Mouse (Mus musculus): ENCODE measurements around the gene Olfr735.

DNA sequence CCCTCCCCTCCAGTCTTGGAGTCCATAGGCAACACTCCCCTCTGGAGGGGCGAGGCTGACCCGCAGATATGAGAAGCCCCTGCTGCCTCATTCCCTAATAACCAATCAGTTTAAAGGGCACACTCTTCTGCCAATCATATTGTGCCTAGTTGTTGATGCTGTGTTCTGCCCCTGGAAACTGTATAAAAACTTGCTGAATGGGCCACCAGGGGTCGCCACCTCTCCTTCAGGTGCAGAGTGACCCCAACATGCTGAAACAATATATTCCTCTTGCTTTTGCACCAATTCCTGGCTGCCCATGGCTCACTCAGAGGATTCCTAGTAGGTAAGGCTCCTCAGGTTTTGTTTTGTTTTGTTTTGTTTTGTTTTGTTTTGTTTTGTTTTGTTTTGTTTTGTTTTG is 3.8 kb upstream of the Olfr735 start:
- peak; percentile 65 for TF ChIP-seq CTCF (IDR thresholded peaks at IDR 0.05; ENCODE audit: low read depth, low read length)
- no peak for TF ChIP-seq POLR2A (IDR thresholded peaks at IDR 0.05; ENCODE audit: insufficient read depth, low read length)
- TF ChIP-seq EP300 (IDR thresholded peaks at IDR 0.05; ENCODE audit: insufficient read depth, low read depth, low read length), result no peak
